Mouse (Mus musculus) neural tube, embryonic 15.5 days (tissue): ENCODE measurements around the gene Dnajc12. TPM values are rescaled to one million over a fixed set of nuclear protein-coding genes. Genes with fewer than 3 reads are reported as not detected.
"Not testable (repeated sequence)": the region's sequence is repeated elsewhere in the genome, so short reads cannot be mapped to it uniquely, and the experiment has no call there.

Source experiments
- ATAC-seq: fragments of 200-750 bp; cut with Nextera tagmentation; 2 replicates; pipeline ENCODE4 v1.8.0; 2017; ENCODE audit warnings: mild to moderate bottlenecking, moderate TSS enrichment, moderate library complexity; ENCODE audit not compliant: low FRiP score
- H3K27ac ChIP-seq: fragments of 300-500 bp; sonication (generic); replicated peaks from 2 replicates; pipeline ENCODE4 v1.5.1; 2015; ENCODE audit warnings: mild to moderate bottlenecking, inconsistent platforms
- H3K27me3 ChIP-seq: fragments of 300-500 bp; sonication (generic); replicated peaks from 2 replicates; pipeline ENCODE4 v1.6.1; 2015; ENCODE audit warnings: inconsistent platforms
- H3K36me3 ChIP-seq: fragments of 300-500 bp; sonication (generic); 2 replicates; pipeline ENCODE4 v1.6.1; 2015; ENCODE audit warnings: inconsistent platforms
- H3K4me1 ChIP-seq: fragments of 300-500 bp; sonication (generic); 2 replicates; pipeline ENCODE4 v1.6.1; 2015; ENCODE audit warnings: inconsistent platforms
- H3K4me2 ChIP-seq: fragments of 300-500 bp; sonication (generic); 2 replicates; pipeline ENCODE4 v1.6.1; 2015; ENCODE audit warnings: inconsistent platforms, mild to moderate bottlenecking, moderate library complexity
- H3K4me3 ChIP-seq: fragments of 300-500 bp; sonication (generic); replicated peaks from 2 replicates; pipeline ENCODE4 v1.5.1; 2015; ENCODE audit warnings: mild to moderate bottlenecking, inconsistent platforms
- H3K9ac ChIP-seq: fragments of 300-500 bp; sonication (generic); replicated peaks from 2 replicates; pipeline ENCODE4 v1.6.1; 2015; ENCODE audit warnings: mild to moderate bottlenecking, inconsistent platforms
- H3K9me3 ChIP-seq: fragments of 300-500 bp; sonication (generic); replicated peaks from 2 replicates; pipeline ENCODE4 v1.6.1; 2016; ENCODE audit warnings: inconsistent platforms
- WGBS: fragments of 180-500 bp; shearing (Covaris S2); methylation state at CpG from one replicate; pipeline ENCODE4 v1.1.7; 2015; ENCODE audit warnings: mixed read lengths; 5-methylcytosine and 5-hydroxymethylcytosine counted together
- polyA plus RNA-seq: library from polyadenylated mRNA; unstranded; fragments of >200 nt; fragmentation: Nextera tagmentation; extraction: Ambion mirVana; gene quantifications from 2 replicates; pipeline ENCODE4 v1.2.1, GENCODE M21; 2015

The Dnajc12 gene
- polyA plus RNA-seq, 1 experiment from 2014 or later: 27.5 TPM

GRCm38 (mm10) chr10:63360502-63360901, 21.7 kb upstream of the Dnajc12 start:
- H3K27ac ChIP-seq: no peak overlapping the region
- H3K9me3 ChIP-seq: no peaks in the 10 kb centered on the region
- no peak overlapping the region for H3K4me2 ChIP-seq
- no peaks in the 10 kb centered on the region for H3K4me1 ChIP-seq
- no peak overlapping the region for H3K9ac ChIP-seq
- 74% methylated on average over 1 of the region's 1 CpGs for WGBS
- no peaks in the 10 kb centered on the region for H3K27me3 ChIP-seq
- ATAC-seq: no peak
- no peaks in the 10 kb centered on the region for H3K36me3 ChIP-seq
- H3K4me3 ChIP-seq: no peak overlapping the region

GRCm38 (mm10) chr10:63365918-63366455, 16.3 kb upstream of the Dnajc12 start:
- H3K27me3 ChIP-seq: no peaks in the 10 kb centered on the region
- no peak overlapping the region for H3K9ac ChIP-seq
- H3K4me3 ChIP-seq: no peak overlapping the region
- H3K36me3 ChIP-seq: no peaks in the 10 kb centered on the region
- no peaks in the 10 kb centered on the region for H3K9me3 ChIP-seq
- H3K4me1 ChIP-seq: no peaks in the 10 kb centered on the region
- 0 out of 2 replicates have a peak overlapping the region, but pooled peaks have one; percentile 22 for H3K4me2 ChIP-seq
- no peak for ATAC-seq
- WGBS: 57% methylated on average over 7 of the region's 7 CpGs
- H3K27ac ChIP-seq: no peak overlapping the region

- Histone ChIP-seq H3K27me3 (no peaks in the 10 kb centered on the region), H3K27ac (no peak overlapping the region), H3K4me3 (no peak overlapping the region), H3K4me1 (no peaks in the 10 kb centered on the region), H3K4me2 (no peak overlapping the region), H3K36me3 (no peaks in the 10 kb centered on the region), H3K9me3 (no peaks in the 10 kb centered on the region), H3K9ac (no peak overlapping the region)
- ATAC-seq: no peak
- 79% methylated on average over 6 of the region's 6 CpGs for WGBS
These were observed 14.9 kb upstream of the Dnajc12 start for GRCm38 (mm10) chr10:63367386-63367785.

- H3K9ac ChIP-seq: no peak overlapping the region
- WGBS: 81% methylated on average over 3 of the region's 3 CpGs
- no peaks in the 10 kb centered on the region for H3K36me3 ChIP-seq
- no peaks in the 10 kb centered on the region for H3K9me3 ChIP-seq
- H3K4me3 ChIP-seq: no peak overlapping the region
- no peak overlapping the region for H3K4me2 ChIP-seq
- no peak overlapping the region for H3K27ac ChIP-seq
- no peaks in the 10 kb centered on the region for H3K27me3 ChIP-seq
- H3K4me1 ChIP-seq: no peaks in the 10 kb centered on the region
- no peak for ATAC-seq
These were observed 14.2 kb upstream of the Dnajc12 start for GRCm38 (mm10) chr10:63368041-63368440.

GRCm38 (mm10) chr10:63376303-63376702, 5.9 kb upstream of the Dnajc12 start:
- Histone ChIP-seq H3K4me2 (no peak overlapping the region), H3K4me1 (peaks cover 2% of the 10 kb centered on the region), H3K9me3 (no peaks in the 10 kb centered on the region), H3K36me3 (no peaks in the 10 kb centered on the region), H3K4me3 (no peak overlapping the region), H3K27ac (no peak overlapping the region), H3K27me3 (peaks cover 6% of the 10 kb centered on the region; the same call in 1 of the 2 replicates), H3K9ac (no peak overlapping the region)
- 91% methylated on average over 5 of the region's 5 CpGs for WGBS
- no peak for ATAC-seq

- Histone ChIP-seq H3K9me3 (no peaks in the 10 kb centered on the region), H3K9ac (no peak overlapping the region), H3K4me3 (no peak overlapping the region), H3K27me3 (peaks cover 6% of the 10 kb centered on the region; the same call in 1 of the 2 replicates), H3K27ac (no peak overlapping the region), H3K4me2 (peak overlapping the region; percentile 23; the same call in 1 of the 2 replicates), H3K36me3 (no peaks in the 10 kb centered on the region), H3K4me1 (peaks cover 9% of the 10 kb centered on the region)
- WGBS: 18% methylated on average over 9 of the region's 9 CpGs
- no peak for ATAC-seq
These were observed 4.8 kb upstream of the Dnajc12 start for GRCm38 (mm10) chr10:63377468-63377867.

GRCm38 (mm10) chr10:63378948-63379680, 3.1 kb upstream of the Dnajc12 start:
- ATAC-seq: no peak
- WGBS: 73% methylated on average over 6 of the region's 6 CpGs
- Histone ChIP-seq H3K4me2 (no peak overlapping the region), H3K9me3 (no peaks in the 10 kb centered on the region), H3K9ac (no peak overlapping the region), H3K36me3 (no peaks in the 10 kb centered on the region), H3K27me3 (peaks cover 6% of the 10 kb centered on the region; the same call in 1 of the 2 replicates), H3K4me3 (no peak overlapping the region), H3K4me1 (peaks cover 9% of the 10 kb centered on the region), H3K27ac (no peak overlapping the region)

GRCm38 (mm10) chr10:63381498-63382280, 554 bp upstream of the Dnajc12 start, which contains the start of gene Sirt1:
Gene Sirt1 (minus strand): TSS chr10:63381704.
- H3K4me2 ChIP-seq: peak within 1 kb of the TSS; percentile 92
- H3K9ac ChIP-seq: peak within 1 kb of the TSS; percentile 60
- peaks cover 6% of the 10 kb centered on the region; the same call in 1 of the 2 replicates for H3K27me3 ChIP-seq
- peak within 1 kb of the TSS; percentile 71 for H3K27ac ChIP-seq
- ATAC-seq: no peak; the same call in 1 of the 2 replicates
- 7% methylated on average over 24 of the region's 24 CpGs for WGBS
- peaks cover 14% of the 10 kb centered on the region for H3K4me1 ChIP-seq
- H3K9me3 ChIP-seq: no peaks in the 10 kb centered on the region
- H3K36me3 ChIP-seq: no peaks in the 10 kb centered on the region
- peak within 1 kb of the TSS; percentile 57 for H3K4me3 ChIP-seq

GRCm38 (mm10) chr10:63385897-63386296, 3.7 kb downstream of the Dnajc12 start:
- Histone ChIP-seq H3K4me2 (peak overlapping the region; percentile 72), H3K4me1 (peaks cover 18% of the 10 kb centered on the region), H3K4me3 (peak overlapping the region; percentile 63), H3K9ac (0 out of 2 replicates have a peak overlapping the region, but pooled peaks have one; percentile 23)
- 33% methylated on average over 5 of the region's 5 CpGs for WGBS
- not testable (repeated sequence) for H3K27ac ChIP-seq, H3K36me3 ChIP-seq, H3K9me3 ChIP-seq, ATAC-seq, H3K27me3 ChIP-seq

- under 1% methylated on average over 19 of the region's 19 CpGs for WGBS
- peak overlapping the region; percentile 63 for H3K4me3 ChIP-seq
- H3K4me1 ChIP-seq: peaks cover 15% of the 10 kb centered on the region
- no peaks in the 10 kb centered on the region for H3K36me3 ChIP-seq
- peak; percentile 72 for ATAC-seq
- H3K27me3 ChIP-seq: no peaks in the 10 kb centered on the region
- peak overlapping the region; percentile 81 for H3K27ac ChIP-seq
- peak overlapping the region; percentile 72 for H3K4me2 ChIP-seq
- peak overlapping the region; percentile 62 for H3K9ac ChIP-seq
- no peaks in the 10 kb centered on the region for H3K9me3 ChIP-seq
These were observed 4.2 kb downstream of the Dnajc12 start for GRCm38 (mm10) chr10:63386444-63386843.

GRCm38 (mm10) chr10:63386991-63387390, 4.7 kb downstream of the Dnajc12 start:
- H3K27me3 ChIP-seq: no peaks in the 10 kb centered on the region
- peak overlapping the region; percentile 62 for H3K9ac ChIP-seq
- WGBS: 2% methylated on average over 10 of the region's 10 CpGs
- peak overlapping the region; percentile 72 for H3K4me2 ChIP-seq
- peak overlapping the region; percentile 63 for H3K4me3 ChIP-seq
- peaks cover 10% of the 10 kb centered on the region for H3K4me1 ChIP-seq
- H3K36me3 ChIP-seq: no peaks in the 10 kb centered on the region
- H3K9me3 ChIP-seq: no peaks in the 10 kb centered on the region
- ATAC-seq: no peak
- H3K27ac ChIP-seq: peak overlapping the region; percentile 81
